Mouse (Mus musculus) kidney, embryonic 16.5 days (tissue): Measurements from ENCODE around the gene Epb41. TPM values are rescaled to one million over a fixed set of nuclear protein-coding genes. Genes with fewer than 3 reads are reported as not detected.

Source experiments
- ATAC-seq: fragments of 200-750 bp; cut with Nextera tagmentation; 2 replicates; pipeline ENCODE4 v1.8.0; 2017; ENCODE audit warnings: moderate TSS enrichment; ENCODE audit not compliant: low FRiP score, low TSS enrichment
- H3K27ac ChIP-seq: fragments of 300-500 bp; sonication (generic); 2 replicates; pipeline ENCODE4 v1.5.1; 2014; ENCODE audit warnings: low read length
- H3K27me3 ChIP-seq: fragments of 300-500 bp; sonication (generic); 2 replicates; pipeline ENCODE4 v1.6.1; 2014; ENCODE audit warnings: low read length, control low read depth, mixed read lengths; ENCODE audit not compliant: insufficient read depth
- H3K36me3 ChIP-seq: fragments of 300-500 bp; sonication (generic); 2 replicates; pipeline ENCODE4 v1.6.1; 2014; ENCODE audit warnings: low read length, control low read depth, mixed read lengths; ENCODE audit not compliant: insufficient read depth
- H3K4me1 ChIP-seq: fragments of 300-500 bp; sonication (generic); 2 replicates; pipeline ENCODE4 v1.6.1; 2014; ENCODE audit warnings: low read length, control low read depth, mixed read lengths; ENCODE audit not compliant: insufficient read depth
- H3K4me2 ChIP-seq: fragments of 300-500 bp; sonication (generic); replicated peaks from 2 replicates; pipeline ENCODE4 v1.6.1; 2014; ENCODE audit warnings: low read depth, low read length
- H3K4me3 ChIP-seq: fragments of 300-500 bp; sonication (generic); 2 replicates; pipeline ENCODE4 v1.5.1; 2014; ENCODE audit warnings: mild to moderate bottlenecking, low read length
- H3K9ac ChIP-seq: fragments of 300-500 bp; sonication (generic); replicated peaks from 2 replicates; pipeline ENCODE4 v1.6.1; 2014; ENCODE audit warnings: low read length
- H3K9me3 ChIP-seq: fragments of 300-500 bp; sonication (generic); 2 replicates; pipeline ENCODE4 v1.6.1; 2016; ENCODE audit warnings: low read length, control low read depth
- WGBS: fragments of 180-500 bp; shearing (Covaris S2); extraction: QIAGEN DNeasy Blood & Tissue Kit; methylation state at CpG from one replicate; pipeline ENCODE4 v1.1.7; 2014; 5-methylcytosine and 5-hydroxymethylcytosine counted together
- polyA plus RNA-seq: library from polyadenylated mRNA; unstranded; fragments of >200 nt; fragmentation: Nextera tagmentation; extraction: Ambion mirVana; gene quantifications from 2 replicates; pipeline ENCODE4 v1.2.1, GENCODE M21; 2015

The Epb41 gene
- polyA plus RNA-seq, 1 experiment from 2014 or later = 68.6 TPM

- H3K27ac ChIP-seq = peak overlapping the region; percentile 85
- 0% methylated on average over 21 of the region's 46 CpGs for WGBS
Measured at GRCm38 (mm10) chr4:132048995-132049404, 26.1 kb downstream of the Epb41 start.

DNA sequence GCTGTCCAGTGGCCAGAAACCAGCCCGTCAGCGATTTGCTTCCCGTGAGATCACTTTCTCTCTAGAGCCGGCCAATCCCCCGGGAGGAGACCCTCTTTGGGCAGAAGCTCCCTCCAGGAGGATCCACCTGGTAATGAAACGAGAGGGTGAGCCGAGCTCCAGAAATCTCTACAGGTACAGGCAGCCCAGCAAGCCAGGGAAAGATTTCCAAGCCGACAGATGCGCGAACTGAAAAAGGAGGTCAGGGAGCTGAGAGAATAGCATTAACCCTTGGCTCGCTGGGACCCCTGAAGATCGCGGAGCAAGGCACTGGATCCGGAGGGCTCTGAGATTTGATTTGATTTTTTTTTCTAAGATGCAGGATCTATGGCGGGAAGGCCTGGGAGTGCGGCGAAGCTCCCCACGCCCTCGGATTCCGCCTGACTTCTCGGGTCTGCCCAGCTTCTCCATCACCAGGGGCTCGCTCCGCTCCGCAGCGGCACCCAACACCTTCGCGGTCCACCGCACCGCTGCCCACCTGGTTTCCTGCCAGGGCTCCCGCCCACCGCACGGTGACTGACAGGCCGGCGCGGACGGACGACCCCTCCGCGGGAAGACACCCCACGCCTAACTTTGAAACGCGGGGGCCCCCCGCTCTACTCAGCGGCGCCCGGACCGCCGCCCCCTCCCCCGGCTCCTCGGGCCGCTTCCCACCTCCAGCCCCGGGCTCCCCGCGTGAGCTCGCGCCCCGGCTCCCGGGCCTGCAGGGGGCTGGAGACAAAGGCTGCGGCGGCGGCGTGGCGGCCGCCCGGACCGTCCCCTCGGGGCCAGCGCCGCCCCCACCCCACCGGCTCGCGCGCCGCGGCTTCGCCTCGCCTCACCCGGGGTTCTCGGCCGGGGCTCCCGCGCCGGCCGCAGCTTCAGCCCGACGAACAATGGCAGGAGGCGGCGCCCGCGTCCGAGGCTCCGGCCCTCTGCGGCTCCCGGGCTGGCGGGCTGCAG, 26.8 kb downstream of the Epb41 start:
- peaks cover 9% of the 10 kb centered on the region; the same call in 1 of the 2 replicates for H3K4me1 ChIP-seq
- no peaks in the 10 kb centered on the region for H3K36me3 ChIP-seq

More at GRCm38 (mm10) chr4:132048995-132049404, 26.1 kb downstream of the Epb41 start:
- H3K4me1 ChIP-seq = peaks cover 9% of the 10 kb centered on the region; the same call in 1 of the 2 replicates
- H3K36me3 ChIP-seq = no peaks in the 10 kb centered on the region
- H3K9me3 ChIP-seq = no peaks in the 10 kb centered on the region
- H3K9ac ChIP-seq = peak overlapping the region; percentile 96
- peaks cover 3% of the 10 kb centered on the region; the same call in 1 of the 2 replicates for H3K27me3 ChIP-seq
- peak overlapping the region; percentile 92 for H3K4me3 ChIP-seq
- ATAC-seq = peak; percentile 100
- H3K4me2 ChIP-seq = peak overlapping the region; percentile 95

GRCm38 (mm10) chr4:132043726-132044125, 31.4 kb downstream of the Epb41 start:
- H3K27me3 ChIP-seq = no peaks in the 10 kb centered on the region
- 0 out of 2 replicates have a peak, but pooled peaks cover 6% of the 10 kb centered on the region for H3K4me1 ChIP-seq
- no peaks in the 10 kb centered on the region for H3K36me3 ChIP-seq
- no peak overlapping the region for H3K27ac ChIP-seq
- WGBS = 85% methylated on average over 3 of the region's 3 CpGs
- H3K9me3 ChIP-seq = no peaks in the 10 kb centered on the region
- ATAC-seq = no peak
- H3K4me2 ChIP-seq = no peak overlapping the region
- no peak overlapping the region for H3K4me3 ChIP-seq
- no peak overlapping the region for H3K9ac ChIP-seq

More for the DNA sequence above, 26.8 kb downstream of the Epb41 start:
- peak; percentile 68 for ATAC-seq
- Histone ChIP-seq H3K4me3 (peak overlapping the region; percentile 92), H3K27ac (peak overlapping the region; percentile 85), H3K4me2 (peak overlapping the region; percentile 95), H3K9me3 (no peaks in the 10 kb centered on the region), H3K27me3 (peaks cover 3% of the 10 kb centered on the region; the same call in 1 of the 2 replicates), H3K9ac (peak overlapping the region; percentile 96)
- under 1% methylated on average over 56 of the region's 95 CpGs for WGBS

- WGBS = 82% methylated on average over 6 of the region's 6 CpGs
- Histone ChIP-seq H3K27ac (no peak overlapping the region), H3K36me3 (no peaks in the 10 kb centered on the region), H3K4me1 (peaks cover 10% of the 10 kb centered on the region), H3K27me3 (no peaks in the 10 kb centered on the region), H3K9me3 (no peaks in the 10 kb centered on the region), H3K9ac (no peak overlapping the region), H3K4me2 (no peak overlapping the region), H3K4me3 (no peak overlapping the region)
- ATAC-seq = no peak
Measured at GRCm38 (mm10) chr4:132041471-132042332, 33.4 kb downstream of the Epb41 start.

GRCm38 (mm10) chr4:132039975-132040645, 35.0 kb downstream of the Epb41 start:
- 72% methylated on average over 8 of the region's 8 CpGs for WGBS
- Histone ChIP-seq H3K27me3 (no peaks in the 10 kb centered on the region), H3K9me3 (no peaks in the 10 kb centered on the region), H3K9ac (no peak overlapping the region), H3K36me3 (no peaks in the 10 kb centered on the region), H3K4me1 (peaks cover 10% of the 10 kb centered on the region), H3K27ac (no peak overlapping the region), H3K4me2 (no peak overlapping the region), H3K4me3 (no peak overlapping the region)
- no peak for ATAC-seq

DNA sequence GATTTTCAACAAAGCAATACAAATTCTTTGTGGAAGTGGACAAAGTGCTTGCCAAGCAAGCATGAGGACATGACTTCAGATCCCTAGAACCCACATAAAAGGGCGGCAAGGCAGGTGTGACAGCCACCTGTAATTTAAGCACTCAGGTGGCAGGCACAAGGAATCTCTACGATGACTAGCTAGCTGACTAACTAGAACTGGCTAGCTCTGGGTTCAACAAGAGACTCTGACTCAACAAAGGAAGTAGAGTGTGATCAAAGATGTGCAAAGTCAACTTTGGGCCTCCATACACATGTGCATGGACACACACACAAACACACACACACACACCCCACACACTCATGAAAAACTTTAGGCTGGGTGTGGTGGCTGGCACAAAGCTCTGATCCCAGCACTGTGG, 35.6 kb downstream of the Epb41 start:
- H3K9ac ChIP-seq = no peak overlapping the region
- H3K27me3 ChIP-seq = no peaks in the 10 kb centered on the region
- H3K27ac ChIP-seq = no peak overlapping the region
- no peaks in the 10 kb centered on the region for H3K36me3 ChIP-seq
- H3K4me1 ChIP-seq = peaks cover 11% of the 10 kb centered on the region
- H3K4me3 ChIP-seq = no peak overlapping the region
- WGBS = 79% methylated on average over 2 of the region's 2 CpGs
- H3K9me3 ChIP-seq = no peaks in the 10 kb centered on the region
- no peak for ATAC-seq
- no peak overlapping the region for H3K4me2 ChIP-seq

- Histone ChIP-seq H3K9me3 (no peaks in the 10 kb centered on the region), H3K4me1 (peaks cover 14% of the 10 kb centered on the region), H3K27me3 (no peaks in the 10 kb centered on the region), H3K4me3 (no peak overlapping the region), H3K9ac (no peak overlapping the region), H3K27ac (no peak overlapping the region), H3K36me3 (no peaks in the 10 kb centered on the region), H3K4me2 (no peak overlapping the region)
- 86% methylated on average over 2 of the region's 2 CpGs for WGBS
- ATAC-seq = no peak
Measured at GRCm38 (mm10) chr4:132038809-132039208, 36.3 kb downstream of the Epb41 start.

DNA sequence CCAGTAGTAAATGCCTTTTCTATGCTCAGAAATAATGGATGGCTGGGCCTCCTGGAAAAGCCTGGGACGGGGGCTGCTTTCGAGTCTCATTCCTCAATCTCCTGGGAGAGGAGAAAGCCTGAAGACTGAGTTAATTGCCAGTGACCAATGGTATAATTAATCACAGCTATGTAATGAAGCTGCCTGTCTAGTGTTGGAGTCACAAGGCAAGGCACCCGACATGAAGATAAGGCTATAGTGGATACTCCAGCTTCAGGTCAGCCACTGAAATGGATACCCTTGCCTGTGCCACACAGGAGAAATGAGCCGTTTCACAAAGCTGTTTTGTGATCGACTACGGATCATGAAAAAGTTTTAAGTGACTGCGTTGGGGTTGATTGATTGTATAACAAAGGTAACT, 37.1 kb downstream of the Epb41 start:
- no peaks in the 10 kb centered on the region for H3K36me3 ChIP-seq
- H3K9ac ChIP-seq = no peak overlapping the region
- peaks cover 14% of the 10 kb centered on the region for H3K4me1 ChIP-seq
- H3K27ac ChIP-seq = no peak overlapping the region
- peak; percentile 82 for ATAC-seq
- H3K4me2 ChIP-seq = no peak overlapping the region
- no peaks in the 10 kb centered on the region for H3K9me3 ChIP-seq
- 18% methylated on average over 7 of the region's 7 CpGs for WGBS
- no peak overlapping the region for H3K4me3 ChIP-seq
- H3K27me3 ChIP-seq = no peaks in the 10 kb centered on the region

- no peaks in the 10 kb centered on the region for H3K36me3 ChIP-seq
- no peaks in the 10 kb centered on the region for H3K27me3 ChIP-seq
- H3K4me2 ChIP-seq = no peak overlapping the region
- WGBS = 65% methylated on average over 5 of the region's 5 CpGs
- no peak for ATAC-seq
- peaks cover 14% of the 10 kb centered on the region for H3K4me1 ChIP-seq
- H3K27ac ChIP-seq = no peak overlapping the region
- no peak overlapping the region for H3K4me3 ChIP-seq
- H3K9me3 ChIP-seq = no peaks in the 10 kb centered on the region
- H3K9ac ChIP-seq = no peak overlapping the region
Measured at GRCm38 (mm10) chr4:132037137-132037536, 38.0 kb downstream of the Epb41 start.
